Mouse (Mus musculus) brain, embryonic 14.5 days (tissue): Measurements from ENCODE around the gene Sele.

Experiments used
- CTCF ChIP-seq: fragments of 200-500 bp; IDR thresholded peaks from 2 replicates; pipeline ENCODE4 v1.5.1; 2012; ENCODE audit warnings: inconsistent platforms, mild to moderate bottlenecking, moderate library complexity, borderline replicate concordance; ENCODE audit not compliant: insufficient read depth, insufficient read length; ENCODE audit errors: extremely low read depth
- POLR2A ChIP-seq: fragments of 200-500 bp; IDR thresholded peaks from 2 replicates; pipeline ENCODE4 v1.6.1; 2012; ENCODE audit warnings: mild to moderate bottlenecking, inconsistent platforms, borderline replicate concordance; ENCODE audit not compliant: poor library complexity, insufficient read depth, insufficient read length, severe bottlenecking; ENCODE audit errors: extremely low read depth

- TF ChIP-seq CTCF (peak; percentile 43; the same call in 1 of the 2 replicates), POLR2A (no peak)
Observed at GRCm38 (mm10) chr1:164009235-164009634, 38.8 kb upstream of the Sele start.
